In the genomic region with DNA sequence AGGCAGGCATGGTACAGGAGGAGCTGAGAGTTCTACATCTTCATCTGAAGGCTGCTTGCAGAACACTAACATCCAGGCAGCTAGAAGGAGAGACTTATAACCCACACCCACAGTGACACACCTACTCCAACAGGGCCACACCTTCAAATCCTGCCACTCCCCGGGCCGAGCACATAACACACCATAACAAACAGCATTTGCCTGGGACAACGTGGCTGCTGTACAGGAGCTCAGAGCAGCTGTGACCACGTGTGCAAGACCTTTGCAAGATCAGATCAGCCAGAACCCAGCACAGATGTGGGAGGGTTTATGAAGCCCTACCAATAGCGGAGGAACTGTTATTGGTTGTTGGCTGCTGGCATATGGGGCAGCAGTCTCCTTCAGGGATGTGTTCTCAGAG, we compare ENCODE assay signal across 18 mouse cellular contexts.
"Had no signal": no experiment of that assay in that cellular context is flagged by ENCODE, and none has a peak within 500 bp of the region (broad histone marks: within the 10 kb centered on the region; RNA-seq: fewer than 3 reads in every experiment).

No protein-coding gene starts in this region.

- H3K27me3 ChIP-seq: kidney, embryonic 15.5 days; liver, embryonic 13.5 days; midbrain, embryonic 15.5 days; neural tube, embryonic 12.5 days; neural tube, embryonic 15.5 days had no signal

- H3K36me3 ChIP-seq: kidney, embryonic 15.5 days; liver, embryonic 13.5 days; midbrain, embryonic 15.5 days; neural tube, embryonic 12.5 days had no signal

- H3K9me3 ChIP-seq: liver, embryonic 13.5 days had no signal

- H3K4me1 ChIP-seq: kidney, embryonic 15.5 days; liver, embryonic 13.5 days; midbrain, embryonic 10.5 days; midbrain, embryonic 15.5 days; neural tube, embryonic 12.5 days; neural tube, embryonic 15.5 days had no signal

- H3K4me2 ChIP-seq: kidney, embryonic 15.5 days; liver, embryonic 13.5 days; midbrain, embryonic 15.5 days; neural tube, embryonic 12.5 days; neural tube, embryonic 15.5 days had no signal

- H3K27ac ChIP-seq: kidney, embryonic 15.5 days; left cerebral cortex, adult 2 months; liver, embryonic 13.5 days; macrophage; midbrain, embryonic 10.5 days; midbrain, embryonic 15.5 days; neural tube, embryonic 12.5 days; neural tube, embryonic 15.5 days had no signal

- ATAC-seq: midbrain, embryonic 15.5 days had no signal

- H3K4me3 ChIP-seq: kidney, embryonic 15.5 days; left cerebral cortex, adult 2 months; liver, embryonic 13.5 days; midbrain, embryonic 10.5 days; midbrain, embryonic 15.5 days; neural tube, embryonic 12.5 days; neural tube, embryonic 15.5 days had no signal

- H3K9ac ChIP-seq: kidney, embryonic 15.5 days; liver, embryonic 13.5 days; midbrain, embryonic 15.5 days; neural tube, embryonic 12.5 days; neural tube, embryonic 15.5 days had no signal

- DNase-seq: kidney, adult 11 months; kidney, adult 8-10 months; kidney, postnatal 14 days; kidney, postnatal 4 days; layer of hippocampus, postnatal 36 days; liver, embryonic 13.5 days; lung, adult 2 months; retina, postnatal 1 day; right cerebral cortex, postnatal 25 days; spleen, adult 18-20 months; thymus, postnatal 25 days had no signal
